Mouse (Mus musculus): Measurements from ENCODE around the gene Selplg. TPM values are rescaled to one million over a fixed set of nuclear protein-coding genes. Genes with fewer than 3 reads are reported as not detected.

Selplg gene
- total RNA-seq, 2 experiments from 2014 or later: 1.1 TPM

GRCm38 (mm10) chr5:113856631-113857030, 24.2 kb upstream of the Selplg start:
- intact Hi-C loops (cut with DNase I; ENCODE audit: low total_unique reads): loop anchor here (5.0 to 10.0 kb wide), 2 partner anchors 76 to 188 kb away; no protein-coding TSS in a partner anchor
- no peak for DNase-seq

- no peak for DNase-seq
- intact Hi-C loops (cut with DNase I; ENCODE audit: low total_unique reads): loop anchor here (2.0 to 10.0 kb wide), 3 partner anchors 77 to 189 kb away; no protein-coding TSS in a partner anchor
Measured at GRCm38 (mm10) chr5:113855696-113856095, 23.3 kb upstream of the Selplg start.

GRCm38 (mm10) chr5:113855117-113855516, 22.7 kb upstream of the Selplg start:
- intact Hi-C loops (cut with DNase I; ENCODE audit: low total_unique reads): loop anchor here (2.0 to 10.0 kb wide), 3 partner anchors 77 to 190 kb away; no protein-coding TSS in a partner anchor

GRCm38 (mm10) chr5:113854494-113854893, 22.1 kb upstream of the Selplg start:
- intact Hi-C loops (cut with DNase I; ENCODE audit: low total_unique reads): loop anchor here (2.0 to 10.0 kb wide), 2 partner anchors 100 to 190 kb away; no protein-coding TSS in a partner anchor
- DNase-seq: peak; percentile 89

More at GRCm38 (mm10) chr5:113855117-113855516, 22.7 kb upstream of the Selplg start:
- DNase-seq: no peak

- intact Hi-C loops (cut with DNase I; ENCODE audit: low total_unique reads): loop anchor here (10.0 kb wide), 1 partner anchor 191 kb away; no protein-coding TSS in a partner anchor
Measured at GRCm38 (mm10) chr5:113853541-113853940, 21.1 kb upstream of the Selplg start.

GRCm38 (mm10) chr5:113852463-113852862, 20.0 kb upstream of the Selplg start:
- DNase-seq: no peak
- intact Hi-C loops (cut with DNase I; ENCODE audit: low total_unique reads): loop anchor here (10.0 kb wide), 1 partner anchor 192 kb away; no protein-coding TSS in a partner anchor

More at GRCm38 (mm10) chr5:113853541-113853940, 21.1 kb upstream of the Selplg start:
- DNase-seq: no peak

GRCm38 (mm10) chr5:113850680-113851230, 18.3 kb upstream of the Selplg start:
- DNase-seq: no peak
- intact Hi-C loops (cut with DNase I; ENCODE audit: low total_unique reads): loop anchor here (10.0 kb wide), 1 partner anchor 194 kb away; no protein-coding TSS in a partner anchor

GRCm38 (mm10) chr5:113847636-113848035, 15.2 kb upstream of the Selplg start:
- intact Hi-C loops (cut with DNase I; ENCODE audit: low total_unique reads): no loop called here
- no peak for DNase-seq

GRCm38 (mm10) chr5:113846656-113847055, 14.2 kb upstream of the Selplg start:
- intact Hi-C loops (cut with DNase I; ENCODE audit: low total_unique reads): no loop called here

GRCm38 (mm10) chr5:113845627-113846026, 13.2 kb upstream of the Selplg start:
- intact Hi-C loops (cut with DNase I; ENCODE audit: low total_unique reads): no loop called here

More at GRCm38 (mm10) chr5:113846656-113847055, 14.2 kb upstream of the Selplg start:
- no peak for DNase-seq

GRCm38 (mm10) chr5:113844721-113845120, 12.3 kb upstream of the Selplg start:
- intact Hi-C loops (cut with DNase I; ENCODE audit: low total_unique reads): no loop called here
- DNase-seq: peak; percentile 63

More at GRCm38 (mm10) chr5:113845627-113846026, 13.2 kb upstream of the Selplg start:
- DNase-seq: no peak

GRCm38 (mm10) chr5:113844106-113844505, 11.7 kb upstream of the Selplg start:
- intact Hi-C loops (cut with DNase I; ENCODE audit: low total_unique reads): no loop called here

GRCm38 (mm10) chr5:113842906-113843305, 10.5 kb upstream of the Selplg start:
- no peak for DNase-seq
- intact Hi-C loops (cut with DNase I; ENCODE audit: low total_unique reads): no loop called here

More at GRCm38 (mm10) chr5:113844106-113844505, 11.7 kb upstream of the Selplg start:
- no peak for DNase-seq

GRCm38 (mm10) chr5:113842244-113842643, 9.8 kb upstream of the Selplg start:
- intact Hi-C loops (cut with DNase I; ENCODE audit: low total_unique reads): no loop called here
- DNase-seq: no peak

- DNase-seq: no peak
- intact Hi-C loops (cut with DNase I; ENCODE audit: low total_unique reads): no loop called here
Measured at GRCm38 (mm10) chr5:113841243-113842225, 9.1 kb upstream of the Selplg start.

- intact Hi-C loops (cut with DNase I; ENCODE audit: low total_unique reads): no loop called here
- no peak for DNase-seq
Measured at GRCm38 (mm10) chr5:113840443-113840842, 8.0 kb upstream of the Selplg start.

GRCm38 (mm10) chr5:113836961-113837360, 4.5 kb upstream of the Selplg start:
- intact Hi-C loops (cut with DNase I; ENCODE audit: low total_unique reads): no loop called here
- no peak for DNase-seq

- DNase-seq: no peak
- intact Hi-C loops (cut with DNase I; ENCODE audit: low total_unique reads): no loop called here
Measured at GRCm38 (mm10) chr5:113833316-113833947, 988 bp upstream of the Selplg start.

- intact Hi-C loops (cut with DNase I; ENCODE audit: low total_unique reads): no loop called here
- no peak for DNase-seq
Measured at GRCm38 (mm10) chr5:113831741-113832140, 703 bp downstream of the Selplg start.

All from gastrocnemius, postnatal 14 days (tissue).